Mouse (Mus musculus) T-helper 17 cell (primary cell): ENCODE measurements at regions not wholly inside any gene's neighbourhood (a gene's known extent, or its start where the extent isn't known, plus 50 kb on each side); places are given as distances from the start of the nearest gene placed in this dataset.

Source experiments
- in situ Hi-C, 2 experiments: fragments of 300-600 bp; cut with MboI, MseI; formaldehyde crosslinking; loops; 1 replicate in 1 of 2; 2 replicates in 1 of 2; pipeline ENCODE4 v1.15.1; 2025; ENCODE audit warnings: high pct_unique_total_duplicates in 2 of 2

GRCm38 (mm10) chr2:30700471-30700870 lies 103.0 kb downstream of the 1700001O22Rik start:
- in situ Hi-C loops, result loop anchor here (25.0 kb wide), 2 partner anchors 1038 to 1063 kb away; no protein-coding TSS in a partner anchor

- in situ Hi-C loops, result loop anchor here (10.0 to 25.0 kb wide), 3 partner anchors 1038 to 1805 kb away; no protein-coding TSS in a partner anchor
Observed at GRCm38 (mm10) chr2:30699797-30700454, 103.5 kb downstream of the 1700001O22Rik start.

- in situ Hi-C loops, result loop anchor here in 1 of 2 experiments (10.0 kb wide), 1 partner anchor 1806 kb away; no protein-coding TSS in a partner anchor
Observed at GRCm38 (mm10) chr2:30698758-30699535, 104.1 kb downstream of the Cstad start.

- in situ Hi-C loops, result loop anchor here in 1 of 2 experiments (10.0 kb wide), 1 partner anchor 1807 kb away; no protein-coding TSS in a partner anchor
Observed at GRCm38 (mm10) chr2:30697851-30698250, 103.0 kb downstream of the Cstad start.

GRCm38 (mm10) chr2:30695771-30696456 lies 101.1 kb downstream of the Cstad start:
- in situ Hi-C loops, result loop anchor here in 1 of 2 experiments (10.0 kb wide), 1 partner anchor 1809 kb away; no protein-coding TSS in a partner anchor

- in situ Hi-C loops, result loop anchor here in 1 of 2 experiments (10.0 kb wide), 1 partner anchor 1810 kb away; no protein-coding TSS in a partner anchor
Observed at GRCm38 (mm10) chr2:30695041-30695440, 100.2 kb downstream of the Cstad start.

GRCm38 (mm10) chr2:30693206-30694035 lies 98.6 kb downstream of the Cstad start:
- in situ Hi-C loops, result loop anchor here in 1 of 2 experiments (10.0 kb wide), 1 partner anchor 1811 kb away; no protein-coding TSS in a partner anchor

GRCm38 (mm10) chr2:30692561-30693205 lies 97.8 kb downstream of the Cstad start:
- in situ Hi-C loops, result loop anchor here in 1 of 2 experiments (10.0 kb wide), 1 partner anchor 1812 kb away; no protein-coding TSS in a partner anchor

GRCm38 (mm10) chr2:30691857-30692560 lies 97.2 kb downstream of the Cstad start:
- in situ Hi-C loops, result loop anchor here in 1 of 2 experiments (10.0 kb wide), 1 partner anchor 1813 kb away; no protein-coding TSS in a partner anchor

GRCm38 (mm10) chr2:30690925-30691856 lies 96.4 kb downstream of the Cstad start:
- in situ Hi-C loops, result loop anchor here in 1 of 2 experiments (10.0 kb wide), 1 partner anchor 1814 kb away; no protein-coding TSS in a partner anchor

- in situ Hi-C loops, result loop anchor here in 1 of 2 experiments (10.0 kb wide), 1 partner anchor 1814 kb away; no protein-coding TSS in a partner anchor
Observed at GRCm38 (mm10) chr2:30690307-30690706, 95.5 kb downstream of the Cstad start.

- in situ Hi-C loops, result no loop called here
Observed at GRCm38 (mm10) chr2:30688402-30688801, 93.6 kb downstream of the Cstad start.

- in situ Hi-C loops, result no loop called here
Observed at GRCm38 (mm10) chr2:30687121-30687551, 92.3 kb downstream of the Cstad start.

- in situ Hi-C loops, result no loop called here
Observed at GRCm38 (mm10) chr2:30686359-30686758, 91.5 kb downstream of the Cstad start.

GRCm38 (mm10) chr2:30685137-30685860 lies 90.5 kb downstream of the Cstad start:
- in situ Hi-C loops, result no loop called here

GRCm38 (mm10) chr2:30684461-30684860 lies 89.6 kb downstream of the Cstad start:
- in situ Hi-C loops, result no loop called here

- in situ Hi-C loops, result no loop called here
Observed at GRCm38 (mm10) chr2:30682146-30682825, 87.4 kb downstream of the Cstad start.
